Mouse (Mus musculus) stomach, embryonic 15.5 days (tissue): ENCODE measurements around the gene Kcnn4. TPM values are rescaled to one million over a fixed set of nuclear protein-coding genes. Genes with fewer than 3 reads are reported as not detected.

Experiments
- ATAC-seq: fragments of 200-750 bp; cut with Nextera tagmentation; 2 replicates; pipeline ENCODE4 v1.8.0; 2017; ENCODE audit warnings: low read depth, moderate number of reproducible peaks, moderate TSS enrichment; ENCODE audit not compliant: insufficient read depth, low FRiP score
- H3K27ac ChIP-seq: fragments of 300-500 bp; sonication (generic); 2 replicates; pipeline ENCODE4 v1.5.1; 2015; ENCODE audit warnings: mild to moderate bottlenecking, inconsistent platforms
- H3K27me3 ChIP-seq: fragments of 300-500 bp; sonication (generic); replicated peaks from 2 replicates; pipeline ENCODE4 v1.6.1; 2015; ENCODE audit warnings: inconsistent platforms
- H3K36me3 ChIP-seq: fragments of 300-500 bp; sonication (generic); 2 replicates; pipeline ENCODE4 v1.6.1; 2015; ENCODE audit warnings: inconsistent platforms
- H3K4me1 ChIP-seq: fragments of 300-500 bp; sonication (generic); 2 replicates; pipeline ENCODE4 v1.6.1; 2015; ENCODE audit warnings: inconsistent platforms
- H3K4me2 ChIP-seq: fragments of 300-500 bp; sonication (generic); 2 replicates; pipeline ENCODE4 v1.6.1; 2015; ENCODE audit warnings: mild to moderate bottlenecking, inconsistent platforms
- H3K4me3 ChIP-seq: fragments of 300-500 bp; sonication (generic); replicated peaks from 2 replicates; pipeline ENCODE4 v1.5.1; 2015; ENCODE audit warnings: inconsistent platforms
- H3K9ac ChIP-seq: fragments of 300-500 bp; sonication (generic); 2 replicates; pipeline ENCODE4 v1.6.1; 2015; ENCODE audit warnings: inconsistent platforms
- H3K9me3 ChIP-seq: fragments of 300-500 bp; sonication (generic); 2 replicates; pipeline ENCODE4 v1.6.1; 2016; ENCODE audit warnings: inconsistent platforms
- WGBS: fragments of 180-500 bp; shearing (Covaris S2); methylation state at CpG from one replicate; pipeline ENCODE4 v1.1.7; 2015; 5-methylcytosine and 5-hydroxymethylcytosine counted together
- polyA plus RNA-seq: library from polyadenylated mRNA; unstranded; fragments of >200 nt; fragmentation: Nextera tagmentation; extraction: Ambion mirVana; gene quantifications from 2 replicates; pipeline ENCODE4 v1.2.1, GENCODE M21; 2015

The Kcnn4 gene
- polyA plus RNA-seq, 1 experiment from 2014 or later, result 14.4 TPM

- H3K4me1 ChIP-seq, result no peaks in the 10 kb centered on the region
- H3K36me3 ChIP-seq, result peaks cover 12% of the 10 kb centered on the region; the same call in 1 of the 2 replicates
- 73% methylated on average over 7 of the region's 7 CpGs for WGBS
- no peak overlapping the region for H3K4me3 ChIP-seq
- no peak overlapping the region for H3K27ac ChIP-seq
- no peaks in the 10 kb centered on the region for H3K27me3 ChIP-seq
- no peak overlapping the region for H3K9ac ChIP-seq
- H3K9me3 ChIP-seq, result no peaks in the 10 kb centered on the region
- ATAC-seq, result no peak
- H3K4me2 ChIP-seq, result no peak overlapping the region
Measured at GRCm38 (mm10) chr7:24415261-24415660, 45.2 kb downstream of the Kcnn4 start.

GRCm38 (mm10) chr7:24419579-24419978 is 49.5 kb downstream of the Kcnn4 start:
- ATAC-seq, result no peak
- peaks cover 21% of the 10 kb centered on the region for H3K36me3 ChIP-seq
- no peaks in the 10 kb centered on the region for H3K9me3 ChIP-seq
- no peak overlapping the region for H3K4me3 ChIP-seq
- H3K4me1 ChIP-seq, result no peaks in the 10 kb centered on the region
- H3K27ac ChIP-seq, result no peak overlapping the region
- no peaks in the 10 kb centered on the region for H3K27me3 ChIP-seq
- whole genome bisulfite sequencing, result 84% methylated on average over 8 of the region's 8 CpGs
- no peak overlapping the region for H3K9ac ChIP-seq
- no peak overlapping the region for H3K4me2 ChIP-seq

- ATAC-seq, result no peak
Measured at GRCm38 (mm10) chr7:24421648-24422047, 51.6 kb downstream of the Kcnn4 start.

GRCm38 (mm10) chr7:24422251-24422650 is 52.2 kb downstream of the Kcnn4 start:
- Histone ChIP-seq H3K4me3 (no peak overlapping the region), H3K27ac (no peak overlapping the region), H3K4me2 (no peak overlapping the region), H3K4me1 (no peaks in the 10 kb centered on the region), H3K27me3 (no peaks in the 10 kb centered on the region), H3K9me3 (no peaks in the 10 kb centered on the region), H3K36me3 (peaks cover 18% of the 10 kb centered on the region), H3K9ac (no peak overlapping the region)
- peak; percentile 25; the same call in 1 of the 2 replicates for ATAC-seq
- 72% methylated on average over 8 of the region's 8 CpGs for WGBS

More at GRCm38 (mm10) chr7:24421648-24422047, 51.6 kb downstream of the Kcnn4 start:
- Histone ChIP-seq H3K9ac (no peak overlapping the region), H3K4me2 (no peak overlapping the region), H3K4me3 (no peak overlapping the region), H3K27me3 (no peaks in the 10 kb centered on the region), H3K4me1 (no peaks in the 10 kb centered on the region), H3K36me3 (peaks cover 21% of the 10 kb centered on the region), H3K9me3 (no peaks in the 10 kb centered on the region), H3K27ac (no peak overlapping the region)
- 80% methylated on average over 7 of the region's 7 CpGs for WGBS

- H3K4me1 ChIP-seq, result no peaks in the 10 kb centered on the region
- H3K4me2 ChIP-seq, result no peak overlapping the region
- no peak overlapping the region for H3K9ac ChIP-seq
- 77% methylated on average over 15 of the region's 15 CpGs for WGBS
- no peak overlapping the region for H3K4me3 ChIP-seq
- H3K27ac ChIP-seq, result no peak overlapping the region
- peaks cover 15% of the 10 kb centered on the region; the same call in 1 of the 2 replicates for H3K36me3 ChIP-seq
- ATAC-seq, result no peak
- no peaks in the 10 kb centered on the region for H3K9me3 ChIP-seq
- no peaks in the 10 kb centered on the region for H3K27me3 ChIP-seq
Measured at GRCm38 (mm10) chr7:24423107-24423763, 53.2 kb downstream of the Kcnn4 start.

GRCm38 (mm10) chr7:24423956-24424732 is 54.1 kb downstream of the Kcnn4 start:
- WGBS, result 75% methylated on average over 12 of the region's 12 CpGs
- Histone ChIP-seq H3K4me3 (no peak overlapping the region), H3K9me3 (no peaks in the 10 kb centered on the region), H3K27me3 (no peaks in the 10 kb centered on the region), H3K4me2 (no peak overlapping the region), H3K9ac (no peak overlapping the region), H3K4me1 (no peaks in the 10 kb centered on the region), H3K36me3 (peaks cover 15% of the 10 kb centered on the region; the same call in 1 of the 2 replicates), H3K27ac (no peak overlapping the region)
- no peak for ATAC-seq

GRCm38 (mm10) chr7:24425919-24426318 is 55.9 kb downstream of the Kcnn4 start:
- H3K9me3 ChIP-seq, result no peaks in the 10 kb centered on the region
- H3K27me3 ChIP-seq, result no peaks in the 10 kb centered on the region
- WGBS, result 69% methylated on average over 9 of the region's 9 CpGs
- no peak overlapping the region for H3K4me3 ChIP-seq
- no peak overlapping the region for H3K4me2 ChIP-seq
- H3K9ac ChIP-seq, result no peak overlapping the region
- H3K4me1 ChIP-seq, result no peaks in the 10 kb centered on the region
- no peak overlapping the region for H3K27ac ChIP-seq
- peaks cover 9% of the 10 kb centered on the region; the same call in 1 of the 2 replicates for H3K36me3 ChIP-seq
- no peak for ATAC-seq

- ATAC-seq, result no peak
- 90% methylated on average over 8 of the region's 8 CpGs for WGBS
- no peak overlapping the region for H3K9ac ChIP-seq
- no peak overlapping the region for H3K4me2 ChIP-seq
- H3K27me3 ChIP-seq, result no peaks in the 10 kb centered on the region
- no peak overlapping the region for H3K4me3 ChIP-seq
- no peaks in the 10 kb centered on the region for H3K9me3 ChIP-seq
- H3K27ac ChIP-seq, result no peak overlapping the region
- H3K36me3 ChIP-seq, result peaks cover 2% of the 10 kb centered on the region; the same call in 1 of the 2 replicates
- no peaks in the 10 kb centered on the region for H3K4me1 ChIP-seq
Measured at GRCm38 (mm10) chr7:24427168-24427567, 57.1 kb downstream of the Kcnn4 start.

GRCm38 (mm10) chr7:24428725-24429124 is 58.7 kb downstream of the Kcnn4 start:
- H3K9ac ChIP-seq, result no peak overlapping the region
- H3K27me3 ChIP-seq, result peaks cover 9% of the 10 kb centered on the region
- no peaks in the 10 kb centered on the region for H3K36me3 ChIP-seq
- WGBS, result 90% methylated on average over 5 of the region's 5 CpGs
- H3K27ac ChIP-seq, result no peak overlapping the region
- no peak overlapping the region for H3K4me2 ChIP-seq
- ATAC-seq, result no peak
- no peaks in the 10 kb centered on the region for H3K4me1 ChIP-seq
- no peak overlapping the region for H3K4me3 ChIP-seq
- H3K9me3 ChIP-seq, result no peaks in the 10 kb centered on the region

- H3K4me2 ChIP-seq, result no peak overlapping the region
- no peak for ATAC-seq
- no peaks in the 10 kb centered on the region for H3K36me3 ChIP-seq
- no peaks in the 10 kb centered on the region for H3K4me1 ChIP-seq
- WGBS, result 49% methylated on average over 16 of the region's 16 CpGs
- H3K4me3 ChIP-seq, result no peak overlapping the region
- peaks cover 9% of the 10 kb centered on the region for H3K27me3 ChIP-seq
- H3K9me3 ChIP-seq, result no peaks in the 10 kb centered on the region
- H3K9ac ChIP-seq, result no peak overlapping the region
- H3K27ac ChIP-seq, result no peak overlapping the region
Measured at GRCm38 (mm10) chr7:24429413-24430112, 59.5 kb downstream of the Kcnn4 start.

- WGBS, result 90% methylated on average over 15 of the region's 15 CpGs
- H3K4me2 ChIP-seq, result no peak overlapping the region
- H3K9me3 ChIP-seq, result no peaks in the 10 kb centered on the region
- peaks cover 9% of the 10 kb centered on the region for H3K27me3 ChIP-seq
- H3K4me1 ChIP-seq, result no peaks in the 10 kb centered on the region
- H3K36me3 ChIP-seq, result no peaks in the 10 kb centered on the region
- H3K4me3 ChIP-seq, result no peak overlapping the region
- no peak overlapping the region for H3K27ac ChIP-seq
- no peak for ATAC-seq
- no peak overlapping the region for H3K9ac ChIP-seq
Measured at GRCm38 (mm10) chr7:24430551-24431345, 60.7 kb downstream of the Kcnn4 start.
